Mouse (Mus musculus) liver, embryonic 13.5 days (tissue): ENCODE measurements around the gene Gm17606. TPM values are rescaled to one million over a fixed set of nuclear protein-coding genes. Genes with fewer than 3 reads are reported as not detected.

Experiments
- ATAC-seq: fragments of 200-750 bp; cut with Nextera tagmentation; 2 replicates; pipeline ENCODE4 v1.8.0; 2017; ENCODE audit warnings: low read depth, mild to moderate bottlenecking, moderate number of reproducible peaks, moderate library complexity
- DNase-seq: peaks from one replicate; pipeline ENCODE4 v3.0.0; 2022
- H3K27ac ChIP-seq: fragments of 300-500 bp; sonication (generic); 2 replicates; pipeline ENCODE4 v1.5.1; 2015; ENCODE audit warnings: moderate library complexity, mild to moderate bottlenecking, inconsistent platforms
- H3K27me3 ChIP-seq: fragments of 300-500 bp; sonication (generic); 2 replicates; pipeline ENCODE4 v1.6.1; 2015; ENCODE audit warnings: mild to moderate bottlenecking, inconsistent platforms
- H3K36me3 ChIP-seq: fragments of 300-500 bp; sonication (generic); 2 replicates; pipeline ENCODE4 v1.6.1; 2015; ENCODE audit warnings: mild to moderate bottlenecking, inconsistent platforms
- H3K4me1 ChIP-seq: fragments of 300-500 bp; sonication (generic); replicated peaks from 2 replicates; pipeline ENCODE4 v1.6.1; 2015; ENCODE audit warnings: inconsistent platforms
- H3K4me2 ChIP-seq: fragments of 300-500 bp; sonication (generic); 2 replicates; pipeline ENCODE4 v1.6.1; 2015; ENCODE audit warnings: inconsistent platforms, mild to moderate bottlenecking, moderate library complexity
- H3K4me3 ChIP-seq: fragments of 300-500 bp; sonication (generic); replicated peaks from 2 replicates; pipeline ENCODE4 v1.5.1; 2015; ENCODE audit warnings: mild to moderate bottlenecking, inconsistent platforms
- H3K9ac ChIP-seq: fragments of 300-500 bp; sonication (generic); 2 replicates; pipeline ENCODE4 v1.6.1; 2015; ENCODE audit warnings: mild to moderate bottlenecking, inconsistent platforms
- H3K9me3 ChIP-seq: fragments of 300-500 bp; sonication (generic); replicated peaks from 2 replicates; pipeline ENCODE4 v1.6.1; 2016; ENCODE audit warnings: inconsistent platforms
- WGBS: fragments of 180-500 bp; shearing (Covaris S2); methylation state at CpG from one replicate; pipeline ENCODE4 v1.1.7; 2015; ENCODE audit not compliant: insufficient replicate concordance; 5-methylcytosine and 5-hydroxymethylcytosine counted together
- polyA plus RNA-seq: library from polyadenylated mRNA; unstranded; fragments of >200 nt; fragmentation: Nextera tagmentation; extraction: Ambion mirVana; gene quantifications from 2 replicates; pipeline ENCODE4 v1.2.1, GENCODE M21; 2015

The Gm17606 gene
- polyA plus RNA-seq, 1 experiment from 2014 or later, result not detected

- Histone ChIP-seq H3K9me3 (no peaks in the 10 kb centered on the region), H3K9ac (no peak overlapping the region), H3K27ac (no peak overlapping the region), H3K4me1 (peaks cover 8% of the 10 kb centered on the region), H3K4me3 (no peak overlapping the region), H3K4me2 (no peak overlapping the region), H3K36me3 (peaks cover 11% of the 10 kb centered on the region), H3K27me3 (peaks cover 28% of the 10 kb centered on the region)
- no peak for DNase-seq
- no peak for ATAC-seq
- WGBS, result 53% methylated on average over 5 of the region's 5 CpGs
Measured at GRCm38 (mm10) chr14:54628103-54628502, 12.6 kb upstream of the Gm17606 start.

GRCm38 (mm10) chr14:54629797-54630196, 11.0 kb upstream of the Gm17606 start:
- Histone ChIP-seq H3K36me3 (peaks cover 17% of the 10 kb centered on the region), H3K9ac (no peak overlapping the region), H3K27me3 (peaks cover 26% of the 10 kb centered on the region), H3K4me2 (no peak overlapping the region), H3K9me3 (no peaks in the 10 kb centered on the region), H3K27ac (no peak overlapping the region), H3K4me1 (no peaks in the 10 kb centered on the region; the same call in 1 of the 2 replicates), H3K4me3 (no peak overlapping the region)
- DNase-seq (no peak), ATAC-seq (no peak)
- WGBS, result 75% methylated on average over 2 of the region's 2 CpGs

DNA sequence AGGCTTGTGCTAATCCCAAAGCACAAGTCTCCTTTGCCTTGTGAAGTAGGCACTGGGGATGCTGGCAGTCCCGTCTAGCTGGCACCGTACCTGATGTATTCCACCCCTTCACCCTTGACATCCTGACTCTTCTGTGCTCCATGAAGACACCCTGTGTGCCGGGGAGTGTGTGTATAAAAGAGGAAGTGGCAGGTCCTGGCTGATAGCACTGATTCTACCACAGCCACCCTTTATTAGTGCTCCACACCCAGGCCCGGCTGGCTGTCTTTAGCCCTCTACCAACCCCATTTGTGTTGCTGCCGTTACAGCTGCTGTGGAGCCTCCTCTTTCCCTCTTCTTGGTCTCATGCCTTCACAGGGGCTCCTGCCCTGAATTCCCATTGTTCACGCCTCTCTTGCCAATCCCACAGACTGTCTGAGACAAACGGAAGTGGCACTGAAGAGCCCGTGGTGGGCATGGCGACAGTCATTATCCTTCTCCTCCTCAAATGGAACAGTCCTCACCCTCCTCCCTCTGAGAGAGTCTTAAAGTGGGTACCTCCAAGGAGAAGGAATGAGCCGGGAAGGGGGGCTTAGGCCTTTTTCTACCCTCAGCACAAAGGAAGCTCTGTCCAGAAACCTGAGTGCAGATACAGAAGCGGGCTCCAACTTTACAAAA, 10.0 kb upstream of the Gm17606 start:
- WGBS, result 53% methylated on average over 11 of the region's 11 CpGs
- no peaks in the 10 kb centered on the region; the same call in 1 of the 2 replicates for H3K4me1 ChIP-seq
- no peak overlapping the region for H3K27ac ChIP-seq
- no peaks in the 10 kb centered on the region for H3K9me3 ChIP-seq
- no peak overlapping the region for H3K9ac ChIP-seq
- ATAC-seq (no peak), DNase-seq (no peak)
- H3K36me3 ChIP-seq, result peaks cover 17% of the 10 kb centered on the region
- H3K4me3 ChIP-seq, result no peak overlapping the region
- no peak overlapping the region for H3K4me2 ChIP-seq
- H3K27me3 ChIP-seq, result peaks cover 17% of the 10 kb centered on the region

DNA sequence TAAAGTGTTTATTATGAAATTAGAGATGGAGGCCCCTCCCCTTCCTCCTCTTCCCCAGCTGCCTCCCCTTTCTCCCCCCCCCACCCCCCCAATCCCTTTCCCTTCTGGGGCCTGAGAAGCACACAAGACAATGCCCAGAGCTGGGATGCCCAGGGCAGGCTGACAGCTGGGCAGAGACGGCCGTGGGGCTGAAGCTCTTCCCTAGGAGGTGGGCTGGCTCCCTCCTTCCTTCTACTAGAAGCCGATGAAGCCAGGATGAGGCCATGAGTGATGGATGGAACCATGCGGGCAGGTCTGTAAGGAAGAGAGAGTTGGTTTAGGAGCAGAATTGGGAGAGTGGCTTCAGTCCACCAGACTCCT, 9.5 kb upstream of the Gm17606 start:
- 76% methylated on average over 4 of the region's 4 CpGs for WGBS
- no peak for DNase-seq
- no peak overlapping the region for H3K4me2 ChIP-seq
- H3K4me1 ChIP-seq, result no peaks in the 10 kb centered on the region; the same call in 1 of the 2 replicates
- H3K9ac ChIP-seq, result no peak overlapping the region
- ATAC-seq, result no peak
- no peaks in the 10 kb centered on the region for H3K9me3 ChIP-seq
- no peak overlapping the region for H3K4me3 ChIP-seq
- no peak overlapping the region for H3K27ac ChIP-seq
- H3K27me3 ChIP-seq, result peaks cover 13% of the 10 kb centered on the region
- peaks cover 17% of the 10 kb centered on the region for H3K36me3 ChIP-seq

DNA sequence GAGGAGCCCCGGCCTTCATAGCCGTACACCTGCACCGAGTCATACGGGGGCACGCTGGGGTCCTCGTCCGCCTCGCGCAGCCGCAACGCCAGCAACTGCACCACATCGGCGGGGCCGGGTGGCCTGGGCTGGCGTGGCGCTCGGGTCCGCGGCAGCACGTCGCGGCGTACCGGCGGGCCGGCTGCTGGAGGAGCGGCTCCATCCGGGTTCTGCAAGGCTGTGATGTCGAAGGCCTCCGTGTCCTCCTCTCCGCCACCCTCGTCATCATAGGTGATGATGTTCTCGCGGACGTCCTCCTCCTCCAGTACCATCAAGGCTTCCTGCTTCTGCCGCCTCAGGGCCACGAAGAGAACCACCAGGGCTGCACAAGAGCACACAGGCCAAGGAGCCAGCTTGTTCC, 8.5 kb upstream of the Gm17606 start:
- no peak overlapping the region for H3K9ac ChIP-seq
- H3K4me3 ChIP-seq, result no peak overlapping the region
- WGBS, result 93% methylated on average over 37 of the region's 37 CpGs
- DNase-seq (no peak), ATAC-seq (no peak)
- H3K36me3 ChIP-seq, result peaks cover 17% of the 10 kb centered on the region
- no peaks in the 10 kb centered on the region for H3K9me3 ChIP-seq
- no peak overlapping the region for H3K4me2 ChIP-seq
- H3K4me1 ChIP-seq, result no peaks in the 10 kb centered on the region; the same call in 1 of the 2 replicates
- H3K27me3 ChIP-seq, result peaks cover 7% of the 10 kb centered on the region; the same call in 1 of the 2 replicates
- no peak overlapping the region for H3K27ac ChIP-seq

DNA sequence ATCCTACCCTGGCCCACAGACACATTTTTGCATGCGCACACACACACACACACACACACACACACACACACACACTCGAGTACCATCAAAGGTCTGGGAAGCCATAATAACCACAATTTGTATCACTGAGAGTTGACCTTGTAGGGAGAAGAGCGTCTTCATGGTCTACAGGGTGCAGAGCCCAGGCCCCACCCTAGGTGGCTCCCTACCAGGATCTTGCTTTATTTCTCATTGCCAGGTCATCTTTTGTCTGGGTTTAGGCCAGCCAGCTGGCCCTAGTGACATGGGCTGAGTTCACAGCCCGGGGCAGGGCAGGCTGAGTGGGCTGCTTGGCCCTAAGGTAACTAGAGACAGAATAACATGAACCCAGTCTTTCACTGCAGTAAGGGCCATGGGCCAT, 6.6 kb upstream of the Gm17606 start:
- no peak for ATAC-seq

GRCm38 (mm10) chr14:54636954-54637353, 3.8 kb upstream of the Gm17606 start:
- H3K36me3 ChIP-seq, result peaks cover 15% of the 10 kb centered on the region
- H3K4me2 ChIP-seq, result no peak overlapping the region
- H3K4me3 ChIP-seq, result no peak overlapping the region
- no peak overlapping the region for H3K27ac ChIP-seq
- H3K27me3 ChIP-seq, result peaks cover 20% of the 10 kb centered on the region
- DNase-seq (no peak), ATAC-seq (no peak)
- no peaks in the 10 kb centered on the region for H3K9me3 ChIP-seq
- 40% methylated on average over 8 of the region's 8 CpGs for WGBS
- H3K4me1 ChIP-seq, result peaks cover 11% of the 10 kb centered on the region
- no peak overlapping the region for H3K9ac ChIP-seq

More for the DNA sequence above, 6.6 kb upstream of the Gm17606 start:
- Histone ChIP-seq H3K27ac (no peak overlapping the region), H3K9ac (no peak overlapping the region), H3K4me1 (no peaks in the 10 kb centered on the region; the same call in 1 of the 2 replicates), H3K36me3 (peaks cover 17% of the 10 kb centered on the region), H3K4me2 (no peak overlapping the region), H3K9me3 (no peaks in the 10 kb centered on the region), H3K27me3 (peaks cover 6% of the 10 kb centered on the region), H3K4me3 (no peak overlapping the region)
- DNase-seq, result no peak
- 62% methylated on average over 4 of the region's 4 CpGs for WGBS

- ATAC-seq, result no peak
- no peak for DNase-seq
- Histone ChIP-seq H3K4me3 (no peak overlapping the region), H3K4me1 (peaks cover 11% of the 10 kb centered on the region), H3K4me2 (no peak overlapping the region), H3K27ac (no peak overlapping the region), H3K9ac (no peak overlapping the region), H3K36me3 (peaks cover 17% of the 10 kb centered on the region), H3K9me3 (no peaks in the 10 kb centered on the region), H3K27me3 (peaks cover 20% of the 10 kb centered on the region)
- WGBS, result 63% methylated on average over 5 of the region's 5 CpGs
Measured at GRCm38 (mm10) chr14:54638210-54638609, 2.5 kb upstream of the Gm17606 start.

DNA sequence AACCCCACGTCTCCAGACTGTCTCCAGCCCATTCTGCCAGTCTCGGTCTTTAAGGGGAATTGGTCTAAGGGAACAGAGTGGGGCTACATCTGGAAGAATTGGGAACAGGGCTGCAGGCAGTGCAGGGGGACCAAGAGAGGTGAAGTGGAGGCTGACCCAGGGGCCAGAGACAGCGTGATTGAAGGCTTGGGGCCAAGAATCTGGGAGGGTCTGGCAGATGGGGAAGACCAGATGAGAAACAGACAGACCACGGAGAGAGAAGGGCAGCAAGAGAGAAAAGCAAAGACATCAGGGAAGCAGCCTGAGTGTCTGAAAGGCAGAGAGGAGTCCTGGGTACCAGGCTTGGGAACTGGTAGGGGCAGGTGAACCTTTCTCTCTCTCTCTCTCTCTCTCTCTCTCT, 631 bp upstream of the Gm17606 start:
- peaks cover 20% of the 10 kb centered on the region for H3K27me3 ChIP-seq
- H3K4me3 ChIP-seq, result no peak overlapping the region
- DNase-seq (no peak), ATAC-seq (no peak)
- 41% methylated on average over 4 of the region's 4 CpGs for WGBS
- H3K4me2 ChIP-seq, result peak overlapping the region; percentile 100; the same call in 1 of the 2 replicates
- peak overlapping the region; percentile 17; the same call in 1 of the 2 replicates for H3K9ac ChIP-seq
- H3K36me3 ChIP-seq, result peaks cover 31% of the 10 kb centered on the region
- H3K4me1 ChIP-seq, result peaks cover 11% of the 10 kb centered on the region
- H3K27ac ChIP-seq, result no peak overlapping the region
- no peaks in the 10 kb centered on the region for H3K9me3 ChIP-seq

DNA sequence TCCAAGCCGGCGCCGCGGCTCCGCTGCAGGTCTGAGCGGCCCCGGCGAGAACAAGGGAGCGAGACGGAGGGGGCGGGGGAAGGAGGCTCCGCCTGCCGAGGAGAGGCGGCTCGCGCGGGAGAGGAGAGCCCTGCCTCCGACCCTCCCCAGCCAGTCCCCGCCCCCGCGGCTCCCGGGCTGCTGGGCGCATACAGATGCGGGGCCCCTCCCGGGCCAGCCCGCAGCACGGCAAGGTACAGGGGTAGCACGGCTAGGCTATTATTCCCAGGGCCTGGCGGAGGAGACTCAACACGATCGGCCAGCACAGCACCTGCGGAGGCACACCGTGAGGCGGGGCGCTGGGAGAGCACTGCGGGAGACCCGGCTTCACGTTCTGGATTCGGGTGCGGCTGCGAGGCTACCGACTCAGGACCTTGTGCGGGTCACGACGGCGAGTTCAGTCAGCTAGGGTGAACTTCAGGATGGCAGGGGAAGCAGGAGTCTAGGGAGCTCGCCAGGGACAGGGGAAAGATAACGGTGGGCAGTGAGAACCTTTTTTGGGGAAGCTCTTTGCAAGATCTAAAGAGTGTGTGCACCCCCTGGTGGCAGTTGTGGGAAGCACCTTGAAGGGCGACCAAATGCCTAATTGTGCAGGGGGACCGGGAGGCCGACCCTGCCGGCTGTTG, 685 bp downstream of the Gm17606 start, which contains the start of gene Cdh24:
Gene Cdh24 (minus strand): TSS at position 60 of the 665 bp plus-strand sequence.
- peak within 1 kb of the TSS; percentile 71 for H3K4me3 ChIP-seq
- H3K4me2 ChIP-seq, result peak within 1 kb of the TSS; percentile 100
- peak within 1 kb of the TSS; percentile 78 for H3K9ac ChIP-seq
- peak within 1 kb of the TSS; percentile 66 for H3K27ac ChIP-seq
- peaks cover 45% of the 10 kb centered on the region for H3K36me3 ChIP-seq
- ATAC-seq, result peak; percentile 95
- peaks cover 11% of the 10 kb centered on the region for H3K4me1 ChIP-seq
- 1% methylated on average over 48 of the region's 52 CpGs for WGBS
- DNase-seq, result peak; percentile 80
- H3K9me3 ChIP-seq, result no peaks in the 10 kb centered on the region
- peaks cover 20% of the 10 kb centered on the region for H3K27me3 ChIP-seq

DNA sequence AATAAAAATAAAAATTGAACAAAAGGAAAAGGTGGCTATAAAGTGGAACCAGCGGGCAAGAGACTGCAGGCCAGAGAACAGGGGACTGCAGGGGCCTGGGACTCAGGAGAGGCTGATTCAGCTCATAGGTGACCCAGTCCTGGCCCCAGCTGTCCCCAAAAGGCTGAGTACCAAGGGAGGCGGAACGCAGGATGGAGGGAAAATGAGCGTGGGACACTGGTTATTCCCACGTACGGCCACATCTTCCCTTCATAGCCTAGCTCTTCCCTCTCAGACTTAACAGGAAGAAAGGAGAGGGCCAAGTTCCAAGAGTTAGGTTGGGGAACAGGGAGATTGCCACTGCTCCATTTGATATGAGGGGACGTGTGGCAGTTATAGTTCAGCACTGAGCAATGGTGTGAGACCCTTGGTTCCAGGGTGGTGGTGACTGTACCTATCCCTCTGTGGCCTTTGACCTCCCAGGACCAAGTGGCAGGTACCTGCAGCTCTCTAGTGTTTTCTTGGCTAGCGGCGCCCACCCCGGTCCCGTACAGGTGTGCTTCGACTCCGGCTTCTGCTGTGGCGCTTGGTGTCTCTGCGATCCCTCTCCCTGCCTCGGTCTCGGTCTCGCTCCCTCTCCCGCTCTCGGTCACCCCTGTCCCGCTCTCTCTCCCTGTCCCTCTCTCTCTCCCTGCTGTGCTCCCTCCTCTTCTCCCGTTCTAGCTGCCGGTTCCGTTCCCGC, 1.6 kb downstream of the Gm17606 start:
- Histone ChIP-seq H3K27ac (no peak overlapping the region), H3K4me2 (no peak overlapping the region), H3K4me3 (no peak overlapping the region), H3K9me3 (no peaks in the 10 kb centered on the region), H3K9ac (no peak overlapping the region), H3K4me1 (peaks cover 11% of the 10 kb centered on the region), H3K27me3 (peaks cover 20% of the 10 kb centered on the region), H3K36me3 (peaks cover 54% of the 10 kb centered on the region)
- ATAC-seq, result no peak
- DNase-seq, result no peak
- WGBS, result 92% methylated on average over 25 of the region's 25 CpGs
